Mouse (Mus musculus): ENCODE measurements around the gene Podxl2. TPM values are rescaled to one million over a fixed set of nuclear protein-coding genes. Genes with fewer than 3 reads are reported as not detected.

Podxl2 gene
- polyA plus RNA-seq, 1 experiment from 2014 or later: 1.6 TPM

- no peaks in the 10 kb centered on the region for H3K9me3 ChIP-seq (replicated peaks; ENCODE audit: control insufficient read depth, low read length)
- no peak overlapping the region for H3K27ac ChIP-seq (ENCODE audit: low read length)
- H3K27me3 ChIP-seq (ENCODE audit: control insufficient read depth, insufficient read depth, low read depth, low read length): no peaks in the 10 kb centered on the region
- H3K36me3 ChIP-seq (ENCODE audit: control insufficient read depth, insufficient read depth): peaks cover 24% of the 10 kb centered on the region
- no peak overlapping the region for H3K9ac ChIP-seq (ENCODE audit: low read depth, low read length)
- 78% methylated on average over 23 of the region's 23 CpGs for WGBS (ENCODE audit: insufficient replicate concordance)
- no peak for ATAC-seq (ENCODE audit: low read depth)
- H3K4me1 ChIP-seq (ENCODE audit: control insufficient read depth, low read depth, low read length): peaks cover 4% of the 10 kb centered on the region
- no peak overlapping the region for H3K4me3 ChIP-seq (ENCODE audit: low read depth, low read length)
- no peak overlapping the region for H3K4me2 ChIP-seq (ENCODE audit: low read depth, low read length)
These were observed 65.5 kb downstream of the Podxl2 start for GRCm38 (mm10) chr6:88809091-88810037.

DNA sequence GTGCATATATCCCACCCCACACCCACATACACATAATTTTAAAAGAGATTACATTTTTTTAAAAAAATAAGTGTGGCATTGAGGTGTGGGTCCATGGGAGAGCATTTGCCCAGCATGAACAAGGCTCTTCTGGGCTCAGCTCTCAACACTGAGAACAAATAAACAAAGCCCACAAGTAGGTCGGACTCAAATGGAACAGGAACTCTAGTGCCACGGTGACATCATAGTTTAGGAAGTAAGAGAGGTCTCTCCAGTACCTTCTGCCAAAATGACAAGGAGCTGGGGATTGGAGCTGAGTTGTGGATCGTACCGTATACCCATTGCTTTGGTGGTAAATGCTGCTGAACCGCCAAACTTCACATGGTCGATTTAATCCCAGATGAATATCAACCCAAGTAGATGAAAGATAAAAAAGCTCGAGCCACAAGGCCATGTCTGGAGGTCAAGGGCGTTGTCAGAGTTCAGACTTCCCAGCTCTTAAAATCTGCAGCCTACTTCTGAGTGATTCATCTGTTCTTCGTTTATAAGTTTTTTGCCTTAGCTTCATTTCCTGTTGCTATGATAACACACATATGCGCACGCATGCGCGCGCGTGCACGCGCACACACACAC lies 69.8 kb downstream of the Podxl2 start:
- Histone ChIP-seq H3K36me3 (ENCODE audit: control insufficient read depth, insufficient read depth) (peaks cover 14% of the 10 kb centered on the region), H3K9ac (ENCODE audit: low read depth, low read length) (no peak overlapping the region), H3K4me1 (ENCODE audit: control insufficient read depth, low read depth, low read length) (peaks cover 31% of the 10 kb centered on the region), H3K27me3 (ENCODE audit: control insufficient read depth, insufficient read depth, low read depth, low read length) (no peaks in the 10 kb centered on the region), H3K4me3 (ENCODE audit: low read depth, low read length) (no peak overlapping the region), H3K4me2 (ENCODE audit: low read depth, low read length) (no peak overlapping the region), H3K27ac (ENCODE audit: low read length) (no peak overlapping the region), H3K9me3 (replicated peaks; ENCODE audit: control insufficient read depth, low read length) (no peaks in the 10 kb centered on the region)
- ATAC-seq (ENCODE audit: low read depth): no peak
- 76% methylated on average over 17 of the region's 17 CpGs for WGBS (ENCODE audit: insufficient replicate concordance)

DNA sequence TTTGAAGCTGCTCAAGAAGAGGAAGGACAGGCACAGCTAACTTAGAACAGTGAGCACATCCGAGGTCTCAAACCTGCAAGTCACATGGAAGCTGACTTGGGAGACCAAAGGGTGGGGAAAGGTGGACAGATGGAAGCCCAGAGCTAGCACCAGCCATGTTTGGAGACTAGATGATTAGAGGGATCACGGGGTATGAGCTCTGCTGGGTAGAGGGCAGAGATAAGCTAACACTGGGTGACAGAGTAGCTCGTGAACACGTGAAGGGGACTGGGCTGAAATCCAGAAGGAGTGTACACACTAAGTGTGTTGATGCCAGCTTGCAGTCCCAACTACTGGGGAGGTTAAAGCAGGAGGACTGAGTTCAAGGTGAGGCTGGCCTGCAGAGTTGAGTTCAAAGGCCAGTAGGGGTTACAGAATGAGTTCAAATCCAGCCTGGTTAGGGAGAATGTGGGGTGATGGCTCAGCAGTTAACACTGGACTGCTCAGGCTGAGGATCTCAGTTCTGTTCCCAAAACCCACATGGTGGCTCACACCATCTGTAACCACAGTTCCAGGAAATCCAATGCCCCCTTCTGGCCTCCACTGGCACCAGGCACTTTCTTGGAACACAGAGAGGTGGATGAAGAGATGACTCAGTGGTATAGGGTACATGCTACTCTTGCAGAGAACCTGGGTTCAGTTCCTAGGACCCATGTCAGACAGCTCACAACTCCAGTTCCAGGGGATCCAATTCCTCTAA lies 70.7 kb downstream of the Podxl2 start:
- ATAC-seq (ENCODE audit: low read depth): peak; percentile 82
- peaks cover 31% of the 10 kb centered on the region for H3K4me1 ChIP-seq (ENCODE audit: control insufficient read depth, low read depth, low read length)
- 23% methylated on average over 4 of the region's 4 CpGs for WGBS (ENCODE audit: insufficient replicate concordance)
- no peak overlapping the region for H3K4me2 ChIP-seq (ENCODE audit: low read depth, low read length)
- H3K27ac ChIP-seq (ENCODE audit: low read length): peak overlapping the region; percentile 62
- no peak overlapping the region for H3K4me3 ChIP-seq (ENCODE audit: low read depth, low read length)
- H3K9ac ChIP-seq (ENCODE audit: low read depth, low read length): no peak overlapping the region
- H3K27me3 ChIP-seq (ENCODE audit: control insufficient read depth, insufficient read depth, low read depth, low read length): no peaks in the 10 kb centered on the region
- H3K9me3 ChIP-seq (replicated peaks; ENCODE audit: control insufficient read depth, low read length): no peaks in the 10 kb centered on the region
- peaks cover 6% of the 10 kb centered on the region; the same call in 1 of the 2 replicates for H3K36me3 ChIP-seq (ENCODE audit: control insufficient read depth, insufficient read depth)

DNA sequence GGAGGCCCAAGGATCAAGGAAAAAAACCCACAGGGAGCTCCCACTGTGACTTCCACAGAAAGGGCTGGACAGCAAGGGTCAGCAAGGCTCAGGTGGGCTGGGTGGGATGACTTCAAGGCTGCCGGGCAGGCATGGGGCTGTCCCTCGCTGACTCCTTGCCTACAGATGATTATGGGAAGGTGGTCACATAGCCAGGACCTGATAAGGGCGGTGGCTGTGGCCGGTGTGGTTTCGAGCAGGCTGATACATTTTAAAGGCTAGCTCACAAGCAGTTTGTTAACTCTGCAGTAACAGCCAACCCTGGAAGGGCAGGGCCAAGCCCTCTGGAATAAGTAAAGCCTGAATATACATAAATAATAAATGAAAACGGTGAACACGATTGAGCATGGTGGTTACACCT lies 71.8 kb downstream of the Podxl2 start:
- ATAC-seq (ENCODE audit: low read depth): peak; percentile 74
- Histone ChIP-seq H3K9ac (ENCODE audit: low read depth, low read length) (peak overlapping the region; percentile 42; the same call in 1 of the 2 replicates), H3K36me3 (ENCODE audit: control insufficient read depth, insufficient read depth) (no peaks in the 10 kb centered on the region; the same call in 1 of the 2 replicates), H3K4me3 (ENCODE audit: low read depth, low read length) (no peak overlapping the region), H3K4me1 (ENCODE audit: control insufficient read depth, low read depth, low read length) (peaks cover 31% of the 10 kb centered on the region), H3K4me2 (ENCODE audit: low read depth, low read length) (0 out of 2 replicates have a peak overlapping the region, but pooled peaks have one; percentile 4), H3K9me3 (replicated peaks; ENCODE audit: control insufficient read depth, low read length) (no peaks in the 10 kb centered on the region), H3K27me3 (ENCODE audit: control insufficient read depth, insufficient read depth, low read depth, low read length) (no peaks in the 10 kb centered on the region), H3K27ac (ENCODE audit: low read length) (peak overlapping the region; percentile 62)
- WGBS (ENCODE audit: insufficient replicate concordance): 21% methylated on average over 7 of the region's 7 CpGs

- 45% methylated on average over 3 of the region's 3 CpGs for WGBS (ENCODE audit: insufficient replicate concordance)
- no peak for ATAC-seq (ENCODE audit: low read depth)
- peaks cover 31% of the 10 kb centered on the region for H3K4me1 ChIP-seq (ENCODE audit: control insufficient read depth, low read depth, low read length)
These were observed 74.1 kb downstream of the Podxl2 start for GRCm38 (mm10) chr6:88800735-88801134.

GRCm38 (mm10) chr6:88800191-88800590 lies 74.7 kb downstream of the Podxl2 start:
- Histone ChIP-seq H3K4me3 (ENCODE audit: low read depth, low read length) (no peak overlapping the region), H3K4me1 (ENCODE audit: control insufficient read depth, low read depth, low read length) (peaks cover 31% of the 10 kb centered on the region), H3K9me3 (replicated peaks; ENCODE audit: control insufficient read depth, low read length) (no peaks in the 10 kb centered on the region), H3K27me3 (ENCODE audit: control insufficient read depth, insufficient read depth, low read depth, low read length) (no peaks in the 10 kb centered on the region), H3K4me2 (ENCODE audit: low read depth, low read length) (no peak overlapping the region), H3K36me3 (ENCODE audit: control insufficient read depth, insufficient read depth) (no peaks in the 10 kb centered on the region), H3K9ac (ENCODE audit: low read depth, low read length) (no peak overlapping the region), H3K27ac (ENCODE audit: low read length) (no peak overlapping the region)
- 68% methylated on average over 7 of the region's 7 CpGs for WGBS (ENCODE audit: insufficient replicate concordance)
- no peak for ATAC-seq (ENCODE audit: low read depth)

More at GRCm38 (mm10) chr6:88800735-88801134, 74.1 kb downstream of the Podxl2 start:
- Histone ChIP-seq H3K9ac (ENCODE audit: low read depth, low read length) (no peak overlapping the region), H3K36me3 (ENCODE audit: control insufficient read depth, insufficient read depth) (no peaks in the 10 kb centered on the region), H3K9me3 (replicated peaks; ENCODE audit: control insufficient read depth, low read length) (no peaks in the 10 kb centered on the region), H3K4me2 (ENCODE audit: low read depth, low read length) (no peak overlapping the region), H3K4me3 (ENCODE audit: low read depth, low read length) (no peak overlapping the region), H3K27ac (ENCODE audit: low read length) (no peak overlapping the region), H3K27me3 (ENCODE audit: control insufficient read depth, insufficient read depth, low read depth, low read length) (no peaks in the 10 kb centered on the region)

GRCm38 (mm10) chr6:88794561-88794971 lies 80.3 kb downstream of the Podxl2 start:
- H3K36me3 ChIP-seq (ENCODE audit: control insufficient read depth, insufficient read depth): no peaks in the 10 kb centered on the region
- H3K9ac ChIP-seq (ENCODE audit: low read depth, low read length): no peak overlapping the region
- H3K27ac ChIP-seq (ENCODE audit: low read length): no peak overlapping the region
- WGBS (ENCODE audit: insufficient replicate concordance): 69% methylated on average over 14 of the region's 14 CpGs
- no peak overlapping the region for H3K4me3 ChIP-seq (ENCODE audit: low read depth, low read length)
- H3K4me1 ChIP-seq (ENCODE audit: control insufficient read depth, low read depth, low read length): peaks cover 10% of the 10 kb centered on the region; the same call in 1 of the 2 replicates
- H3K27me3 ChIP-seq (ENCODE audit: control insufficient read depth, insufficient read depth, low read depth, low read length): no peaks in the 10 kb centered on the region
- H3K4me2 ChIP-seq (ENCODE audit: low read depth, low read length): no peak overlapping the region
- no peak for ATAC-seq (ENCODE audit: low read depth)
- H3K9me3 ChIP-seq (replicated peaks; ENCODE audit: control insufficient read depth, low read length): no peaks in the 10 kb centered on the region

- Histone ChIP-seq H3K27me3 (ENCODE audit: control insufficient read depth, insufficient read depth, low read depth, low read length) (no peaks in the 10 kb centered on the region), H3K4me1 (ENCODE audit: control insufficient read depth, low read depth, low read length) (peaks cover 10% of the 10 kb centered on the region), H3K27ac (ENCODE audit: low read length) (no peak overlapping the region), H3K4me2 (ENCODE audit: low read depth, low read length) (no peak overlapping the region), H3K36me3 (ENCODE audit: control insufficient read depth, insufficient read depth) (no peaks in the 10 kb centered on the region), H3K4me3 (ENCODE audit: low read depth, low read length) (no peak overlapping the region), H3K9me3 (replicated peaks; ENCODE audit: control insufficient read depth, low read length) (no peaks in the 10 kb centered on the region), H3K9ac (ENCODE audit: low read depth, low read length) (no peak overlapping the region)
- 89% methylated on average over 13 of the region's 13 CpGs for WGBS (ENCODE audit: insufficient replicate concordance)
- no peak for ATAC-seq (ENCODE audit: low read depth)
These were observed 81.0 kb downstream of the Podxl2 start for GRCm38 (mm10) chr6:88793872-88794271.
